Comparison of ENCODE assay signal across 21 mouse cellular contexts in genomic region chr11:104258991-104259390, GRCm38 (mm10). TPM values are rescaled to one million over a fixed set of nuclear protein-coding genes. Genes with fewer than 3 reads are reported as not detected.
DNase-seq lines count a peak whose midpoint lies in the region; ATAC-seq lines count a peak whose summit lies in the region.
"Had no signal": no experiment of that assay in that cellular context is flagged by ENCODE, and none has a peak within 500 bp of the region (broad histone marks: within the 10 kb centered on the region; RNA-seq: fewer than 3 reads in every experiment).

No protein-coding gene starts in this region.

- no peaks in the 10 kb centered on the region for H3K27me3 ChIP-seq in kidney, embryonic 16.5 days (ENCODE audit: insufficient read depth, low read length)
- H3K27me3 ChIP-seq in neural tube, embryonic 15.5 days (replicated peaks) = no peaks in the 10 kb centered on the region
- H3K27me3 ChIP-seq: embryonic facial prominence, embryonic 13.5 days; heart, embryonic 12.5 days; limb, embryonic 12.5 days had no signal

- H3K9me3 ChIP-seq in kidney, embryonic 16.5 days (ENCODE audit: low read length) = no peaks in the 10 kb centered on the region
- H3K9me3 ChIP-seq in neural tube, embryonic 15.5 days (replicated peaks) = no peaks in the 10 kb centered on the region
- H3K9me3 ChIP-seq: embryonic facial prominence, embryonic 13.5 days; heart, embryonic 12.5 days; limb, embryonic 12.5 days had no signal

- WGBS in kidney, embryonic 16.5 days = 31% methylated on average over 4 of the region's 4 CpGs
- 33% methylated on average over 4 of the region's 4 CpGs for WGBS in neural tube, embryonic 15.5 days

- peak; percentile 60 for DNase-seq in kidney, adult 9 months
- peak; percentile 27 for DNase-seq in neural tube, embryonic 10.5 days (ENCODE audit: extremely low spot score, low spot score)
- peak; percentile 48 for DNase-seq in embryo, embryonic 10.5 days (ENCODE audit: low spot score)
- DNase-seq in urinary bladder, postnatal 14 days (ENCODE audit: low spot score) = no peak
- DNase-seq in left cerebral cortex, postnatal 36 days (ENCODE audit: low spot score in 2 of 2) = no peak
- DNase-seq: adrenal gland, postnatal 10 days; cerebellum, adult 9-11 months; gastrocnemius, postnatal 36 days; heart, postnatal 36 days; kidney, postnatal 4 days; layer of hippocampus, postnatal 36 days; retina, postnatal 1 day; thymus, adult 2 months had no signal

- no peak overlapping the region for H3K27ac ChIP-seq in kidney, embryonic 16.5 days (ENCODE audit: low read length)
- H3K27ac ChIP-seq in neural tube, embryonic 15.5 days (replicated peaks) = no peak overlapping the region
- H3K27ac ChIP-seq: embryonic facial prominence, embryonic 13.5 days; limb, embryonic 12.5 days; liver, embryonic 14.5 days; macrophage had no signal

- peaks cover 5% of the 10 kb centered on the region for H3K4me1 ChIP-seq in kidney, embryonic 16.5 days (ENCODE audit: insufficient read depth, low read length)
- H3K4me1 ChIP-seq in neural tube, embryonic 15.5 days = peaks cover 13% of the 10 kb centered on the region
- H3K4me1 ChIP-seq: heart, embryonic 12.5 days had no signal

- no peak overlapping the region for H3K4me2 ChIP-seq in kidney, embryonic 16.5 days (replicated peaks; ENCODE audit: low read depth, low read length)
- H3K4me2 ChIP-seq in neural tube, embryonic 15.5 days = no peak overlapping the region
- H3K4me2 ChIP-seq: embryonic facial prominence, embryonic 13.5 days; heart, embryonic 12.5 days; limb, embryonic 12.5 days had no signal

- intact Hi-C loops in left cerebral cortex, postnatal 36 days (cut with DNase I) = no loop called here

- no peak; the same call in 1 of the 2 replicates for ATAC-seq in kidney, embryonic 16.5 days (ENCODE audit: low FRiP score, low TSS enrichment)
- ATAC-seq in neural tube, embryonic 15.5 days (ENCODE audit: low FRiP score) = no peak
- no peak for ATAC-seq in activated CD4-positive, CD25-positive, alpha-beta regulatory T cell, adult 4 months

- H3K4me3 ChIP-seq in kidney, embryonic 16.5 days (ENCODE audit: low read length) = no peak overlapping the region
- no peak overlapping the region for H3K4me3 ChIP-seq in neural tube, embryonic 15.5 days (replicated peaks)
- H3K4me3 ChIP-seq: embryonic facial prominence, embryonic 13.5 days; heart, embryonic 12.5 days; limb, embryonic 12.5 days had no signal

- no peaks in the 10 kb centered on the region for H3K36me3 ChIP-seq in kidney, embryonic 16.5 days (ENCODE audit: insufficient read depth, low read length)
- no peaks in the 10 kb centered on the region; the same call in 1 of the 2 replicates for H3K36me3 ChIP-seq in neural tube, embryonic 15.5 days
- H3K36me3 ChIP-seq: embryonic facial prominence, embryonic 13.5 days; heart, embryonic 12.5 days; limb, embryonic 12.5 days had no signal

- H3K9ac ChIP-seq in kidney, embryonic 16.5 days (replicated peaks; ENCODE audit: low read length) = no peak overlapping the region
- no peak overlapping the region for H3K9ac ChIP-seq in neural tube, embryonic 15.5 days (replicated peaks)
- H3K9ac ChIP-seq: embryonic facial prominence, embryonic 13.5 days; heart, embryonic 12.5 days; limb, embryonic 12.5 days; liver, embryonic 14.5 days had no signal

RNA-seq across cellular contexts. Expression of gene Mapt, which starts 27.8 kb away (rescaled TPM):
- 10.3 and 11.7 TPM in 2 replicates for polyA plus RNA-seq in kidney, embryonic 16.5 days (2015; fragmentation: Nextera tagmentation; extraction: Ambion mirVana)
- 880 and 1,075 TPM in 2 replicates for polyA plus RNA-seq in neural tube, embryonic 15.5 days (2015; fragmentation: Nextera tagmentation; extraction: Ambion mirVana)
- 1 to 10 TPM in 1 of 2 experiments, not detected in 1; 1.5 TPM for polyA plus RNA-seq in activated CD4-positive, CD25-positive, alpha-beta regulatory T cell, adult 4 months (2017; shearing (Covaris generic))
- total RNA-seq in left cerebral cortex, postnatal 36 days (2021) = 100 to 1,000 TPM; 349 to 367 TPM
- polyA plus RNA-seq: macrophage had no signal

Comparison
In these comparisons a context has a peak if more than half of its experiments do, and no peak if none do; other contexts are left out.
1. DNase-seq: peak in kidney, adult 9 months (single experiment), neural tube, embryonic 10.5 days (single experiment) and embryo, embryonic 10.5 days (single experiment); none in urinary bladder, postnatal 14 days (single experiment) and left cerebral cortex, postnatal 36 days (0 of 2).
2. RNA of gene Mapt, which starts 27.8 kb away (polyA plus RNA-seq): 880 to 1,075 TPM in neural tube, embryonic 15.5 days; 10.3 to 11.7 TPM in kidney, embryonic 16.5 days and 1.5 TPM in activated CD4-positive, CD25-positive, alpha-beta regulatory T cell, adult 4 months; every median in the first group is over 10 times any median in the second.